Mouse (Mus musculus): ENCODE data around the gene Gm29106. TPM values are rescaled to one million over a fixed set of nuclear protein-coding genes. Genes with fewer than 3 reads are reported as not detected.
"Not testable (repeated sequence)": the region's sequence is repeated elsewhere in the genome, so short reads cannot be mapped to it uniquely, and the experiment has no call there.

The Gm29106 gene
- total RNA-seq (2021), result not detected
- long read RNA-seq, experiment 1, result 0 reads
- long read RNA-seq, experiment 2, result 0 reads

GRCm38 (mm10) chr1:118176242-118176641, at the start of gene Gm29106:
Gene Gm29106, plus strand, starts transcription at chr1:118176542.
- not testable (repeated sequence) for DNase-seq (ENCODE audit: low spot score in 2 of 2)

DNA sequence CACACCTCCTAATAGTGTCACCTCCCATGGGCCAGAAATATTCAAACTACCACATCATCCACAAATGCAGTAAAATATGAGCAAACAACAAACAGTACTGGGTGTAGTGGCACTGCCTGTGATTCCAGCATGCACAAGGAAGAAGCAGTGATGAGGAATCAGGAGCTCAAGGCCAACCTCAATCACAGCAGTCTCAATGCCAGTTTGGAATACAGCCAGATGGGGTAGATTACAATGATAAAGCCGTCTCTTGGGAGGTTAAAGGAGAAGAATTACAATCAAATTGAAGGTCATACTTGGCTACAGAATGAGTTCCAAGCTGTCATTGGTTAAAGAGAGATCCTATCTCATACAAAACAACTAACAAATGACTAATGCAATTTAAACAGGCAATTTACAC, 52.2 kb downstream of the Gm29106 start:
- DNase-seq (ENCODE audit: low spot score in 2 of 2), result no peak

DNA sequence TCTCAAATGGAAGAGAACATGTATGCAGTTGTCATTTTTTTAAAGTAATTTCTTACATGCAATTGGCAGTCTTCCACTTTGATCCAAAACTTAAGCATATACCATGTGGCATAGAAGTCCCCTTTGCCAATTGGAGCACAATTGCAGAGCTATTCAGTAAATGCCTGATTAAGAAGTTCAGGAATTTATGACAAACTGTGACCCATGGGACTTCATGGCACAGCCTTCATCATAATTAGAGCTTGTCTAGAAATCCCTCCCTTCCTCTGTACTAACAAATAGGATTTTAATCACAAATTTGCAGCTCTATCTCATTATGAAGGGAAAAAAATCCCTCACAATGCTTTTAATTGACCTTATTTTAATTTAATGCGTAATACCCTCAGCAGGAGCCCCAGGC, 59.7 kb downstream of the Gm29106 start:
- DNase-seq (ENCODE audit: low spot score in 2 of 2), result no peak

Other genes with a start within 250 kb of the Gm29106 start
- not detected for gene Gm28168, start 248.5 kb upstream of the Gm29106 start, total RNA-seq (2021)
- gene Gm7145, start 210.6 kb upstream of the Gm29106 start, total RNA-seq (2021), result not detected
- gene Tsn, start 135.2 kb downstream of the Gm29106 start, total RNA-seq (2021), result 10 to 100 TPM; 87.6 to 88.1 TPM
- 10 to 100 TPM; 27.2 to 29.4 TPM for gene Nifk, start 145.3 kb downstream of the Gm29106 start, total RNA-seq (2021)
- gene Clasp1, start 212.5 kb downstream of the Gm29106 start, total RNA-seq (2021), result 100 to 1,000 TPM; 116 to 132 TPM

All from gastrocnemius, postnatal 4 days (tissue).